Mouse (Mus musculus) small intestine, adult 2 months (tissue): Measurements from ENCODE around the gene Gria1. TPM values are rescaled to one million over a fixed set of nuclear protein-coding genes. Genes with fewer than 3 reads are reported as not detected.

Source experiments
- H3K27ac ChIP-seq: fragments of 200-500 bp; 2 replicates; pipeline ENCODE4 v1.5.1; 2012; ENCODE audit warnings: low read depth, low read length, control low read depth, inconsistent platforms; ENCODE audit not compliant: insufficient read depth
- H3K27me3 ChIP-seq: fragments of 200-500 bp; 2 replicates; pipeline ENCODE4 v1.6.1; 2012; ENCODE audit warnings: mild to moderate bottlenecking, moderate library complexity, low read length, inconsistent platforms; ENCODE audit not compliant: control insufficient read depth, insufficient read depth
- H3K36me3 ChIP-seq: fragments of 200-500 bp; 2 replicates; pipeline ENCODE4 v1.6.1; 2012; ENCODE audit warnings: mild to moderate bottlenecking, low read length, control low read depth, inconsistent platforms; ENCODE audit not compliant: control insufficient read depth, insufficient read depth
- H3K4me1 ChIP-seq: fragments of 200-500 bp; 2 replicates; pipeline ENCODE4 v1.6.1; 2012; ENCODE audit warnings: low read length, inconsistent platforms, mixed read lengths; ENCODE audit not compliant: control insufficient read depth, insufficient read depth, insufficient read length
- H3K4me3 ChIP-seq: fragments of 200-500 bp; 2 replicates; pipeline ENCODE4 v1.5.1; 2012; ENCODE audit warnings: low read depth, mild to moderate bottlenecking, control low read depth, inconsistent platforms, low read length, moderate library complexity
- CTCF ChIP-seq: fragments of 200-500 bp; IDR thresholded peaks from 2 replicates; pipeline ENCODE4 v1.5.1; 2012; ENCODE audit warnings: low read depth, mild to moderate bottlenecking, control low read depth, inconsistent platforms, low read length, moderate library complexity, mixed read lengths; ENCODE audit not compliant: insufficient replicate concordance, insufficient read length; ENCODE audit errors: extremely low read depth
- POLR2A ChIP-seq: fragments of 200-500 bp; IDR thresholded peaks from 2 replicates; pipeline ENCODE4 v1.6.1; 2012; ENCODE audit warnings: low read depth, mild to moderate bottlenecking, control low read depth, inconsistent platforms, low read length, moderate library complexity
- WGBS: fragments of 180-500 bp; shearing (Covaris S2); methylation state at CpG from one replicate; pipeline ENCODE4 v1.1.7; 2018; 5-methylcytosine and 5-hydroxymethylcytosine counted together
- polyA plus RNA-seq: library from polyadenylated mRNA; depleted of rRNA; stranded (reverse); fragments of >200 nt; gene quantifications from 2 replicates; pipeline ENCODE4 v1.2.3, GENCODE M21; 2012

The Gria1 gene
- polyA plus RNA-seq, 1 experiment: 0.08 TPM

DNA sequence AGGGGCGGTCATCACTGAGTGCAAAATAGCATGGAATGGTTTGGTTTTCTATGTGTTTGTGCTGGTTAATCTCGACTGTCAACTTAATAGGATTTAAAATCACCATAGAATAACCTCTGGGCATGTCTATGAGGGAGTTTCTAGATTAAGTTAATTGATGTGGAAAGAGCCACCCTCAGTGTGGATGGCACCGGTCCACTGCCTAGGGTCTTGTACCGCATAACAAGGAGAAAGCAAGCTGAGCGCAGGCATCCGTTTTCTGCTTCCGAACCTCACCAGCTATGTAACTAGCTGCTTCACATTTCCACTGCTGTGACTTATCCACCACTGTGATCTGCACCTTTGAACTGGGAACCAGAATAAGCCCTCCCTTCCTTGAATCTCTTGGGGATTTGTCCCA is 134.0 kb downstream of the Gria1 start:
- TF ChIP-seq POLR2A: no peak
- H3K27me3 ChIP-seq: no peaks in the 10 kb centered on the region
- WGBS: 71% methylated on average over 7 of the region's 7 CpGs

DNA sequence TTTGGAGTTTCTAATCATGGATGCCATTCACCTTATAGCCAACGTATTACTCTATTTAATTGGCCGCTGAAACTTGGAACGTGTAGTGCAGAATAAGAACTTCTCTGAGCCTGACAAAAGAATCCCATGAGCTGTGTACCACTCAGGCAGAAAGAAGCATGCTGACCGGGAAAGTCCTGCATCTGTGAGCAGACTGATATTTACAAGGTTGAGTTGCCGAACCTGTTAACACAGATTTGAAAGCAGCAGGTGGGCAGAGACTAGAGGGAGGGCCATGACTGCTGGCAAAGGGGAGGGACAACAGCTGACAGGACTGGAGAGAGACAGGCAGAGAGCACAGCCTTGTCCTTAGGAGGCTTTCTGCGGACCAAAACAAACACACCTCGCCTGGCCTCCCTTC is 134.5 kb downstream of the Gria1 start:
- H3K4me3 ChIP-seq: no peak overlapping the region
- no peaks in the 10 kb centered on the region for H3K36me3 ChIP-seq
- no peak overlapping the region for H3K27ac ChIP-seq
- no peak for TF ChIP-seq CTCF
- TF ChIP-seq POLR2A: no peak
- no peaks in the 10 kb centered on the region for H3K4me1 ChIP-seq
- 44% methylated on average over 7 of the region's 7 CpGs for WGBS
- H3K27me3 ChIP-seq: no peaks in the 10 kb centered on the region

More for the DNA sequence above, 134.0 kb downstream of the Gria1 start:
- Histone ChIP-seq H3K36me3 (no peaks in the 10 kb centered on the region), H3K4me3 (no peak overlapping the region), H3K27ac (no peak overlapping the region), H3K4me1 (no peaks in the 10 kb centered on the region)

GRCm38 (mm10) chr11:57151674-57152073 is 140.5 kb downstream of the Gria1 start:
- no peaks in the 10 kb centered on the region for H3K27me3 ChIP-seq
- 79% methylated on average over 4 of the region's 4 CpGs for WGBS
- no peak overlapping the region for H3K27ac ChIP-seq
- no peaks in the 10 kb centered on the region for H3K4me1 ChIP-seq
- TF ChIP-seq CTCF (no peak), POLR2A (no peak)
- H3K4me3 ChIP-seq: no peak overlapping the region
- no peaks in the 10 kb centered on the region for H3K36me3 ChIP-seq

- Histone ChIP-seq H3K36me3 (no peaks in the 10 kb centered on the region), H3K27me3 (no peaks in the 10 kb centered on the region), H3K4me1 (no peaks in the 10 kb centered on the region), H3K27ac (no peak overlapping the region), H3K4me3 (no peak overlapping the region)
- no peak for TF ChIP-seq CTCF
- TF ChIP-seq POLR2A: no peak
- 60% methylated on average over 8 of the region's 8 CpGs for WGBS
Measured at GRCm38 (mm10) chr11:57154998-57155397, 143.8 kb downstream of the Gria1 start.

DNA sequence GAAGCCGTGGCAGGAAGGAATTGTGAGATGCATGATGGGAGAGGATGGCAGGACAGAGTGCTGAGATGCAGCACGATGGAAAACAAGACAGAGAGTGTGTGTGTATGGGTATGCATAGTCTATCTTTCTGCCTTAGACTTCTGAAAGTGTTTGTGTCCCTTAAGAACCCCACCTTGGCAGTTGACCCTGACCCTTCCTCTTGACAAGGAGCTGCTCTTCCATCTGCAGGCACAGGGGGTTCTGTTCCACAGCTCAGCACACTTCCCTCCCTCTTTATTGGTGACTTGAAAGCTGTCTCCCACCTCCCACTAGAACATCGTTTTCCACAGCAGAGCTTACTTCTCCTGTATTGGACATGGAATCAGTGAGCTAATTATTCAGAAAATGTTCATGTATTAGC is 148.2 kb downstream of the Gria1 start:
- no peak overlapping the region; the same call in 1 of the 2 replicates for H3K27ac ChIP-seq
- H3K4me1 ChIP-seq: no peaks in the 10 kb centered on the region
- TF ChIP-seq CTCF: no peak
- H3K36me3 ChIP-seq: no peaks in the 10 kb centered on the region
- WGBS: 64% methylated on average over 3 of the region's 3 CpGs
- no peak overlapping the region for H3K4me3 ChIP-seq
- no peaks in the 10 kb centered on the region for H3K27me3 ChIP-seq

DNA sequence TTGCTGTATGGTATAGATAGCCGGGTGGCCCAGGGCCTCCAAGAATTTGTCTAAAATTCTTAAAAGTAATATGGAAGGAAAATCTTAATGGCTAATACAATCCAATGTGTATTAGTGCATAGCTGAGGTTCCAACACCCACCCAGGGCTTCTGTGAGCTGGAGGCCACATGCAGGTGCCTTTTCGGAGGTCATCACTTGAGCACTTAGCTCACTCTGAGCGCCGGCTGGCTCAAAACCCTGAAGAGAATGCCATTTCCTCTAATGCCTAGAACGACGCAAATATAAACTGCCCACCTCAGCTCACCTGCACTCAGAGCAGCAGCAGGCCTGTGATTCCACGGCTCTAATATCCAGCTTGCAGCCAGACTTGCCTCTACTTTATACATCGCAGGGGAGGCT is 148.9 kb downstream of the Gria1 start:
- Histone ChIP-seq H3K36me3 (no peaks in the 10 kb centered on the region), H3K4me3 (no peak overlapping the region), H3K4me1 (no peaks in the 10 kb centered on the region), H3K27me3 (no peaks in the 10 kb centered on the region), H3K27ac (no peak overlapping the region)
- 89% methylated on average over 8 of the region's 8 CpGs for whole genome bisulfite sequencing
- no peak for TF ChIP-seq POLR2A
- no peak for TF ChIP-seq CTCF

DNA sequence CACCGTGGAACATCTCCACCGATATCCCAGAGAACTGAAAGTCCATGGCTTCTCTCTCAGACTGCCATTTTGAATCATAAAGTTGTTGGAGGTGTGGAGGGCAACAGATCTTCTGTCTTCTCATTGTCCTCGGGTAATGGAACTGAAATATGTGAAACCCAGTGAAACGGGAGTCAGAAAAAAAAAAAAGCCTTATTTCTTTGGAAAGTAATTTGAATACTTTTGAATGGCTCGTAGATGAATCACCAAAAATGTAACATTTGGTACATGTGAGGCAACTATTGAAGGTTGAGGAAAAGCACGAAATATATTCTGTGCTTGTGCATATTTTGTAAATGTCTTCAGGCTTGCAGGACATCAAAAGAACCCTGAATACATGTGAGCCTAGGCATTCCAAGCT is 151.7 kb downstream of the Gria1 start:
- Histone ChIP-seq H3K27me3 (no peaks in the 10 kb centered on the region), H3K27ac (no peak overlapping the region), H3K36me3 (no peaks in the 10 kb centered on the region), H3K4me3 (no peak overlapping the region), H3K4me1 (no peaks in the 10 kb centered on the region)
- TF ChIP-seq CTCF (no peak), POLR2A (no peak)
- 79% methylated on average over 6 of the region's 6 CpGs for WGBS

GRCm38 (mm10) chr11:57170058-57170457 is 158.9 kb downstream of the Gria1 start:
- 66% methylated on average over 6 of the region's 6 CpGs for WGBS
- Histone ChIP-seq H3K4me3 (no peak overlapping the region), H3K27me3 (no peaks in the 10 kb centered on the region), H3K27ac (no peak overlapping the region), H3K36me3 (no peaks in the 10 kb centered on the region), H3K4me1 (no peaks in the 10 kb centered on the region)
- TF ChIP-seq CTCF (no peak), POLR2A (no peak)
